Mouse (Mus musculus) myocyte (in vitro differentiated cells): Measurements from ENCODE around the gene Tspan18.

ENCODE experiments used
- CEBPB ChIP-seq: IDR thresholded peaks from 2 replicates; pipeline ENCODE4 v1.6.1; 2011; ENCODE audit warnings: mild to moderate bottlenecking, moderate library complexity; ENCODE audit not compliant: poor library complexity, insufficient read depth, severe bottlenecking
- E2F4 ChIP-seq: IDR thresholded peaks from one replicate; pipeline ENCODE4 v1.6.1; 2011; ENCODE audit warnings: mild to moderate bottlenecking, control low read depth, moderate library complexity; ENCODE audit not compliant: insufficient read depth
- MAX ChIP-seq: IDR thresholded peaks from one replicate; pipeline ENCODE4 v1.6.1; 2011; ENCODE audit warnings: low read depth, mild to moderate bottlenecking, control low read depth
- MYOD1 ChIP-seq, 3 experiments: IDR thresholded peaks; one replicate each; pipeline ENCODE4 v1.6.1; 2011; ENCODE audit warnings: control low read depth in 2 of 3, low read depth in 2 of 3, mild to moderate bottlenecking in 2 of 3, moderate library complexity in 1 of 3; ENCODE audit not compliant: insufficient read length in 2 of 3, control insufficient read depth in 1 of 3
- MYOG ChIP-seq, 3 experiments: IDR thresholded peaks; one replicate each; pipeline ENCODE4 v1.6.1; 2011; ENCODE audit warnings: control low read depth in 2 of 3, low read depth in 2 of 3, mild to moderate bottlenecking in 2 of 3; ENCODE audit not compliant: insufficient read length in 2 of 3, control insufficient read depth in 1 of 3, insufficient read depth in 1 of 3
- POLR2A ChIP-seq: IDR thresholded peaks from one replicate; pipeline ENCODE4 v1.6.1; 2011; ENCODE audit warnings: low read depth, mild to moderate bottlenecking, control low read depth, moderate library complexity; ENCODE audit not compliant: insufficient read length
- POLR2AphosphoS2 ChIP-seq: IDR thresholded peaks from one replicate; pipeline ENCODE4 v1.6.1; 2011; ENCODE audit warnings: low read depth, control low read depth; ENCODE audit not compliant: insufficient read length
- SRF ChIP-seq: IDR thresholded peaks from one replicate; pipeline ENCODE4 v1.6.1; 2011; ENCODE audit warnings: low read depth; ENCODE audit not compliant: control insufficient read depth, insufficient read length
- TCF12 ChIP-seq: IDR thresholded peaks from one replicate; pipeline ENCODE4 v1.6.1; 2011; ENCODE audit warnings: mild to moderate bottlenecking, control low read depth; ENCODE audit not compliant: poor library complexity, insufficient read depth, severe bottlenecking
- TCF3 ChIP-seq: IDR thresholded peaks from one replicate; pipeline ENCODE4 v1.6.1; 2011; ENCODE audit warnings: low read depth, control low read depth; ENCODE audit not compliant: insufficient read length
- USF1 ChIP-seq: IDR thresholded peaks from one replicate; pipeline ENCODE4 v1.6.1; 2011; ENCODE audit warnings: low read depth, mild to moderate bottlenecking, control low read depth, moderate library complexity

- TF ChIP-seq TCF12 (no peak), SRF (no peak), CEBPB (no peak), POLR2AphosphoS2 (no peak), MYOD1 (IDR thresholded peaks at IDR 0.05; ENCODE audit: control insufficient read depth in 1 of 3, insufficient read length in 2 of 3, low read depth in 2 of 3) (no peak), POLR2A (no peak), USF1 (no peak), MAX (no peak), MYOG (IDR thresholded peaks at IDR 0.05; ENCODE audit: control insufficient read depth in 1 of 3, insufficient read depth in 1 of 3, insufficient read length in 2 of 3, low read depth in 2 of 3) (no peak), TCF3 (no peak), E2F4 (no peak)
Observed at GRCm38 (mm10) chr2:93286742-93287141, 47.6 kb downstream of the Tspan18 start.
